In genomic region chr13:84570206-84570605, GRCm38 (mm10) we compare ENCODE assay signal across 15 mouse cellular contexts.
DNase-seq lines count a peak whose midpoint lies in the region; ATAC-seq and TF ChIP-seq lines count a peak whose summit lies in the region.
"Had no signal": no experiment of that assay in that cellular context is flagged by ENCODE, and none has a peak within 500 bp of the region (broad histone marks: within the 10 kb centered on the region; RNA-seq: fewer than 3 reads in every experiment).

No protein-coding gene starts in this region.

- no peak overlapping the region for H3K9ac ChIP-seq in midbrain, postnatal 0 days (replicated peaks; ENCODE audit: low read length, poor library complexity, severe bottlenecking)
- H3K9ac ChIP-seq in forebrain, embryonic 13.5 days: no peak overlapping the region
- H3K9ac ChIP-seq in hindbrain, embryonic 12.5 days: no peak overlapping the region
- H3K9ac ChIP-seq in midbrain, embryonic 15.5 days: no peak overlapping the region
- H3K9ac ChIP-seq: liver, embryonic 12.5 days; lung, embryonic 15.5 days; stomach, embryonic 15.5 days had no signal

- peaks cover 45% of the 10 kb centered on the region for H3K4me1 ChIP-seq in midbrain, embryonic 10.5 days
- H3K4me1 ChIP-seq in midbrain, postnatal 0 days (ENCODE audit: insufficient read depth, low read length): no peaks in the 10 kb centered on the region
- peaks cover 57% of the 10 kb centered on the region for H3K4me1 ChIP-seq in forebrain, embryonic 13.5 days
- H3K4me1 ChIP-seq in hindbrain, embryonic 12.5 days: peaks cover 14% of the 10 kb centered on the region
- peaks cover 4% of the 10 kb centered on the region; the same call in 1 of the 2 replicates for H3K4me1 ChIP-seq in midbrain, embryonic 15.5 days
- H3K4me1 ChIP-seq: liver, embryonic 12.5 days; lung, embryonic 15.5 days; stomach, embryonic 15.5 days had no signal

- H3K36me3 ChIP-seq in midbrain, embryonic 10.5 days: no peaks in the 10 kb centered on the region
- H3K36me3 ChIP-seq in midbrain, postnatal 0 days (ENCODE audit: insufficient read depth, low read length): no peaks in the 10 kb centered on the region
- H3K36me3 ChIP-seq in forebrain, embryonic 13.5 days (ENCODE audit: poor library complexity, severe bottlenecking): no peaks in the 10 kb centered on the region
- no peaks in the 10 kb centered on the region for H3K36me3 ChIP-seq in hindbrain, embryonic 12.5 days
- no peaks in the 10 kb centered on the region for H3K36me3 ChIP-seq in midbrain, embryonic 15.5 days (replicated peaks)
- H3K36me3 ChIP-seq: liver, embryonic 12.5 days; lung, embryonic 15.5 days; stomach, embryonic 15.5 days had no signal

- H3K9me3 ChIP-seq in midbrain, embryonic 10.5 days (replicated peaks): no peaks in the 10 kb centered on the region
- H3K9me3 ChIP-seq in midbrain, postnatal 0 days (ENCODE audit: low read length): no peaks in the 10 kb centered on the region
- H3K9me3 ChIP-seq in forebrain, embryonic 13.5 days (replicated peaks): no peaks in the 10 kb centered on the region
- H3K9me3 ChIP-seq in hindbrain, embryonic 12.5 days (replicated peaks): no peaks in the 10 kb centered on the region
- no peaks in the 10 kb centered on the region for H3K9me3 ChIP-seq in midbrain, embryonic 15.5 days
- H3K9me3 ChIP-seq: liver, embryonic 12.5 days; lung, embryonic 15.5 days; stomach, embryonic 15.5 days had no signal

- WGBS in midbrain, embryonic 10.5 days: 61% methylated on average over 2 of the region's 2 CpGs
- 31% methylated on average over 2 of the region's 2 CpGs for WGBS in midbrain, postnatal 0 days
- WGBS in forebrain, embryonic 13.5 days: 14% methylated on average over 2 of the region's 2 CpGs
- 58% methylated on average over 2 of the region's 2 CpGs for WGBS in hindbrain, embryonic 12.5 days
- 29% methylated on average over 2 of the region's 2 CpGs for WGBS in midbrain, embryonic 15.5 days

- no peak for TF ChIP-seq CTCF in midbrain, postnatal 0 days (IDR thresholded peaks at IDR 0.05)

- no peak for ATAC-seq in midbrain, postnatal 0 days (ENCODE audit: low FRiP score)
- ATAC-seq in forebrain, embryonic 13.5 days: no peak
- no peak for ATAC-seq in hindbrain, embryonic 12.5 days (ENCODE audit: low FRiP score)
- no peak for ATAC-seq in midbrain, embryonic 15.5 days (replicated peaks)
- ATAC-seq: activated CD4-positive, CD25-positive, alpha-beta regulatory T cell, adult 4 months; liver, embryonic 12.5 days; Patski had no signal

- H3K27ac ChIP-seq in midbrain, embryonic 10.5 days (replicated peaks): peak overlapping the region; percentile 78
- no peak overlapping the region for H3K27ac ChIP-seq in midbrain, postnatal 0 days (ENCODE audit: low read depth, low read length)
- H3K27ac ChIP-seq in forebrain, embryonic 13.5 days: peak overlapping the region; percentile 92
- H3K27ac ChIP-seq in hindbrain, embryonic 12.5 days: peak overlapping the region; percentile 83
- H3K27ac ChIP-seq in midbrain, embryonic 15.5 days: 0 out of 2 replicates have a peak overlapping the region, but pooled peaks have one; percentile 54
- H3K27ac ChIP-seq: liver, embryonic 12.5 days; lung, embryonic 15.5 days; stomach, embryonic 15.5 days had no signal

- H3K4me3 ChIP-seq in midbrain, embryonic 10.5 days: no peak overlapping the region
- no peak overlapping the region for H3K4me3 ChIP-seq in midbrain, postnatal 0 days (ENCODE audit: low read depth, low read length)
- H3K4me3 ChIP-seq in forebrain, embryonic 13.5 days: no peak overlapping the region
- no peak overlapping the region for H3K4me3 ChIP-seq in hindbrain, embryonic 12.5 days
- H3K4me3 ChIP-seq in midbrain, embryonic 15.5 days: no peak overlapping the region
- H3K4me3 ChIP-seq: liver, embryonic 12.5 days; lung, embryonic 15.5 days; stomach, embryonic 15.5 days had no signal

- H3K27me3 ChIP-seq in midbrain, embryonic 10.5 days (ENCODE audit: low read depth, poor library complexity, severe bottlenecking): no peaks in the 10 kb centered on the region
- no peaks in the 10 kb centered on the region for H3K27me3 ChIP-seq in midbrain, postnatal 0 days (ENCODE audit: insufficient read depth, low read length)
- no peaks in the 10 kb centered on the region for H3K27me3 ChIP-seq in forebrain, embryonic 13.5 days
- H3K27me3 ChIP-seq in hindbrain, embryonic 12.5 days: no peaks in the 10 kb centered on the region
- no peaks in the 10 kb centered on the region for H3K27me3 ChIP-seq in midbrain, embryonic 15.5 days (replicated peaks)
- H3K27me3 ChIP-seq: liver, embryonic 12.5 days; lung, embryonic 15.5 days; Patski; stomach, embryonic 15.5 days had no signal

- no peak for DNase-seq in midbrain, embryonic 10.5 days (ENCODE audit: low spot score)
- DNase-seq in midbrain, postnatal 0 days (ENCODE audit: low spot score): no peak
- no peak for DNase-seq in ovary, postnatal 14 days (ENCODE audit: low spot score)
- DNase-seq in heart, adult 18-20 months: no peak
- DNase-seq: adrenal gland, postnatal 36 days; cerebellum, adult 9-11 months; gastrocnemius, postnatal 25 days had no signal

- no peak overlapping the region for H3K4me2 ChIP-seq in midbrain, postnatal 0 days (ENCODE audit: low read depth, low read length, poor library complexity, severe bottlenecking)
- 0 out of 2 replicates have a peak overlapping the region, but pooled peaks have one; percentile 7 for H3K4me2 ChIP-seq in forebrain, embryonic 13.5 days
- no peak overlapping the region for H3K4me2 ChIP-seq in hindbrain, embryonic 12.5 days (replicated peaks)
- H3K4me2 ChIP-seq in midbrain, embryonic 15.5 days: no peak overlapping the region
- H3K4me2 ChIP-seq: liver, embryonic 12.5 days; lung, embryonic 15.5 days; stomach, embryonic 15.5 days had no signal
